In genomic region chr8:91653561-91653960, GRCm38 (mm10) we compare ENCODE assay signal across 25 mouse cellular contexts.
A peak's percentile ranks its signal among the peaks of the same experiment; 100 is the strongest.
DNase-seq lines count a peak whose midpoint lies in the region; ATAC-seq lines count a peak whose summit lies in the region.
"Had no signal": no experiment of that assay in that cellular context is flagged by ENCODE, and none has a peak within 500 bp of the region (broad histone marks: within the 10 kb centered on the region; RNA-seq: fewer than 3 reads in every experiment).

No protein-coding gene starts in this region.

- H3K9ac ChIP-seq in heart, embryonic 13.5 days: peak overlapping the region; percentile 47; the same call in 1 of the 2 replicates
- H3K9ac ChIP-seq: embryonic facial prominence, embryonic 12.5 days; hindbrain, embryonic 15.5 days; kidney, embryonic 15.5 days; limb, embryonic 12.5 days; liver, embryonic 15.5 days; lung, embryonic 14.5 days; neural tube, embryonic 12.5 days had no signal

- WGBS in heart, embryonic 13.5 days: 51% methylated on average over 3 of the region's 3 CpGs

- no peaks in the 10 kb centered on the region for H3K27me3 ChIP-seq in heart, embryonic 13.5 days (replicated peaks)
- H3K27me3 ChIP-seq: hindbrain, embryonic 15.5 days; kidney, embryonic 15.5 days; liver, embryonic 15.5 days had no signal

- peak; percentile 33 for DNase-seq in gastrocnemius, adult 18-20 months (ENCODE audit: low spot score)
- DNase-seq in gastrocnemius, adult 8-10 months (ENCODE audit: low spot score in 2 of 2): no peak
- no peak for DNase-seq in heart, adult 11 months
- peak; percentile 15 for DNase-seq in adipocyte (ENCODE audit: low spot score)
- DNase-seq in adrenal gland, postnatal 36 days: peak; percentile 11 to 13
- DNase-seq: B cell, adult 2 months; cerebellum, adult 11-12 months; cerebellum, adult 9-11 months; embryo, embryonic 11 days; heart, adult 18-20 months; heart, postnatal 14 days; kidney, adult 18-20 months; kidney, postnatal 25 days; lung, embryonic 14.5 days; lung, postnatal 14 days had no signal

- H3K36me3 ChIP-seq in heart, embryonic 13.5 days: no peaks in the 10 kb centered on the region
- H3K36me3 ChIP-seq: embryonic facial prominence, embryonic 12.5 days; hindbrain, embryonic 15.5 days; kidney, embryonic 15.5 days; limb, embryonic 12.5 days; liver, embryonic 15.5 days; neural tube, embryonic 12.5 days had no signal

- no peak overlapping the region for H3K27ac ChIP-seq in heart, embryonic 13.5 days (replicated peaks)
- H3K27ac ChIP-seq: embryonic facial prominence, embryonic 12.5 days; hindbrain, embryonic 15.5 days; kidney, embryonic 15.5 days; limb, embryonic 12.5 days; liver, embryonic 15.5 days; neural tube, embryonic 12.5 days had no signal

- H3K4me3 ChIP-seq in heart, embryonic 13.5 days: no peak overlapping the region
- H3K4me3 ChIP-seq: embryonic facial prominence, embryonic 12.5 days; hindbrain, embryonic 15.5 days; kidney, embryonic 15.5 days; limb, embryonic 12.5 days; liver, embryonic 15.5 days; myocyte; neural tube, embryonic 12.5 days had no signal

- no peak for ATAC-seq in heart, embryonic 13.5 days (ENCODE audit: extremely low read depth, insufficient number of reproducible peaks, low FRiP score, low TSS enrichment)
- ATAC-seq: forebrain, embryonic 14.5 days had no signal

- peaks cover 37% of the 10 kb centered on the region for H3K4me1 ChIP-seq in heart, embryonic 13.5 days
- H3K4me1 ChIP-seq: liver, embryonic 15.5 days had no signal

- H3K4me2 ChIP-seq in heart, embryonic 13.5 days: no peak overlapping the region
- H3K4me2 ChIP-seq: embryonic facial prominence, embryonic 12.5 days; hindbrain, embryonic 15.5 days; kidney, embryonic 15.5 days; limb, embryonic 12.5 days; liver, embryonic 15.5 days; lung, embryonic 14.5 days; midbrain, embryonic 11.5 days; neural tube, embryonic 12.5 days had no signal

- no peaks in the 10 kb centered on the region for H3K9me3 ChIP-seq in heart, embryonic 13.5 days
- H3K9me3 ChIP-seq: embryonic facial prominence, embryonic 12.5 days; hindbrain, embryonic 15.5 days; kidney, embryonic 15.5 days; limb, embryonic 12.5 days; liver, embryonic 15.5 days; neural tube, embryonic 12.5 days had no signal

Comparison
In these comparisons a context has a peak if more than half of its experiments do, and no peak if none do; other contexts are left out.
1. DNase-seq: peak in gastrocnemius, adult 18-20 months (single experiment), adipocyte (single experiment) and adrenal gland, postnatal 36 days (2 of 2); none in gastrocnemius, adult 8-10 months (0 of 2) and heart, adult 11 months (single experiment).